Mouse (Mus musculus): ENCODE results near the gene Slc17a7.

DNA sequence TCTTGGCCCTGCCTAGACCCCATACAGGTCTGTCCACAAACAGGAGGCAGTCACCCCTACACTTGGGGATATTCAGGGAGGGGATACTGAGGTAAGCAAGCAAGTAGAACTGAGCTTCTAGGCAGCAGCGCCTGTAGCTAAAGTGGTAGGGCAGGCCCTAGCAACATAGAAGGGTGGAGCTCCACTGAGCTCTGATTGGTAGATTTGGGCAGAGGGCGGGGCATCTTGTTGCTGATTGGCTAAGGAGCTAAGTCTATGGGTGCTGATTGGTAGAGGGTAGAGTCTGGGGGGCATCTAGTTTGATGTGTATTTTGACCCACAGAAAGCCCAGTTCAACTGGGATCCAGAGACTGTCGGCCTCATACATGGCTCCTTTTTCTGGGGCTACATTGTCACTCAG is 5.7 kb downstream of the Slc17a7 start:
- TF ChIP-seq GATA1 (IDR thresholded peaks at IDR 0.05; ENCODE audit: low read length) (no peak), TAL1 (IDR thresholded peaks at IDR 0.05; ENCODE audit: low read length) (no peak)
